Mouse (Mus musculus) embryonic facial prominence, embryonic 13.5 days (tissue): ENCODE data around the gene Hnf1a. TPM values are rescaled to one million over a fixed set of nuclear protein-coding genes. Genes with fewer than 3 reads are reported as not detected.

Experiments
- ATAC-seq: fragments of 200-750 bp; cut with Nextera tagmentation; 2 replicates; pipeline ENCODE4 v1.8.0; 2017; ENCODE audit warnings: low read depth; ENCODE audit not compliant: insufficient number of reproducible peaks, insufficient read depth, low FRiP score, low TSS enrichment
- H3K27ac ChIP-seq: fragments of 300-500 bp; sonication (generic); 2 replicates; pipeline ENCODE4 v1.5.1; 2015; ENCODE audit warnings: moderate library complexity, mild to moderate bottlenecking, inconsistent platforms
- H3K27me3 ChIP-seq: fragments of 300-500 bp; sonication (generic); 2 replicates; pipeline ENCODE4 v1.6.1; 2015; ENCODE audit warnings: mild to moderate bottlenecking, inconsistent platforms
- H3K36me3 ChIP-seq: fragments of 300-500 bp; sonication (generic); 2 replicates; pipeline ENCODE4 v1.6.1; 2015; ENCODE audit warnings: mild to moderate bottlenecking, inconsistent platforms
- H3K4me1 ChIP-seq: fragments of 300-500 bp; sonication (generic); 2 replicates; pipeline ENCODE4 v1.6.1; 2015; ENCODE audit warnings: inconsistent platforms
- H3K4me2 ChIP-seq: fragments of 300-500 bp; sonication (generic); 2 replicates; pipeline ENCODE4 v1.6.1; 2015; ENCODE audit warnings: moderate library complexity, mild to moderate bottlenecking, inconsistent platforms
- H3K4me3 ChIP-seq: fragments of 300-500 bp; sonication (generic); 2 replicates; pipeline ENCODE4 v1.5.1; 2015; ENCODE audit warnings: mild to moderate bottlenecking, inconsistent platforms
- H3K9ac ChIP-seq: fragments of 300-500 bp; sonication (generic); 2 replicates; pipeline ENCODE4 v1.6.1; 2015; ENCODE audit warnings: mild to moderate bottlenecking, inconsistent platforms
- H3K9me3 ChIP-seq: fragments of 300-500 bp; sonication (generic); 2 replicates; pipeline ENCODE4 v1.6.1; 2016; ENCODE audit warnings: inconsistent platforms
- WGBS: fragments of 180-500 bp; shearing (Covaris S2); methylation state at CpG from one replicate; pipeline ENCODE4 v1.1.7; 2015; ENCODE audit warnings: mixed read lengths; 5-methylcytosine and 5-hydroxymethylcytosine counted together
- polyA plus RNA-seq: library from polyadenylated mRNA; unstranded; fragments of >200 nt; fragmentation: Nextera tagmentation; extraction: Ambion mirVana; gene quantifications from 2 replicates; pipeline ENCODE4 v1.2.1, GENCODE M21; 2015

The Hnf1a gene
- polyA plus RNA-seq, 1 experiment from 2014 or later, result not detected

- Histone ChIP-seq H3K27ac (no peak overlapping the region), H3K4me2 (no peak overlapping the region), H3K36me3 (no peaks in the 10 kb centered on the region), H3K4me3 (no peak overlapping the region), H3K4me1 (peaks cover 12% of the 10 kb centered on the region; the same call in 1 of the 2 replicates), H3K27me3 (0 out of 2 replicates have a peak, but pooled peaks cover 1% of the 10 kb centered on the region), H3K9ac (no peak overlapping the region; the same call in 1 of the 2 replicates), H3K9me3 (no peaks in the 10 kb centered on the region; the same call in 1 of the 2 replicates)
- 46% methylated on average over 4 of the region's 4 CpGs for WGBS
- ATAC-seq, result no peak
Observed at GRCm38 (mm10) chr5:114961590-114962360, 9.1 kb downstream of the Hnf1a start.

GRCm38 (mm10) chr5:114958069-114958468, 12.8 kb downstream of the Hnf1a start:
- no peak for ATAC-seq
- no peak overlapping the region for H3K4me2 ChIP-seq
- H3K4me1 ChIP-seq, result 0 out of 2 replicates have a peak, but pooled peaks cover 8% of the 10 kb centered on the region
- H3K27me3 ChIP-seq, result no peaks in the 10 kb centered on the region
- no peak overlapping the region for H3K4me3 ChIP-seq
- no peaks in the 10 kb centered on the region; the same call in 1 of the 2 replicates for H3K9me3 ChIP-seq
- no peak overlapping the region for H3K9ac ChIP-seq
- no peaks in the 10 kb centered on the region for H3K36me3 ChIP-seq
- H3K27ac ChIP-seq, result no peak overlapping the region
- 86% methylated on average over 5 of the region's 5 CpGs for WGBS

DNA sequence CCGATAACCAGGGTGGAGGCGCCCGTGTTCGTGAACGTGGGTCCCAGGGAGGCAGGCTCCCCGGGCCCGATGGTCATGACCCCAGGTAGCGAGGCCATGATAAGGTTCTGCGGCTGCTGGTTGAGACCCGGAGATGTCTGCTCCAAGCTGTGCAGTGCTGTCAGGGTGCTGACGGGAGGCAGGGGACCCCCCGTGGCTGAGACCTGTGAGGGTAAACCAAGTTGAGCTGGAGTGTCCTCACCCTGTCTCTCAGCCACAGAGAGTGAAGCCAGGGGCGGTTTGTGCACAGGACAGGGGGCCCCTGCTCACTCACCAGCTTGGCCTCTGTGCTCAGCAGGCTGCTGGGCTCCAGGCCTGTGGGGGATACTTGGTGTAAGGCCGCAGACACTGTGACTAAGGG, 17.6 kb downstream of the Hnf1a start:
- WGBS, result 83% methylated on average over 14 of the region's 14 CpGs
- no peak for ATAC-seq
- Histone ChIP-seq H3K27ac (no peak overlapping the region), H3K9me3 (no peaks in the 10 kb centered on the region), H3K27me3 (no peaks in the 10 kb centered on the region), H3K9ac (no peak overlapping the region), H3K4me3 (no peak overlapping the region), H3K4me2 (no peak overlapping the region), H3K4me1 (peaks cover 18% of the 10 kb centered on the region), H3K36me3 (peaks cover 24% of the 10 kb centered on the region)

- Histone ChIP-seq H3K4me3 (no peak overlapping the region), H3K4me2 (no peak overlapping the region), H3K9ac (peak overlapping the region; percentile 36; the same call in 1 of the 2 replicates), H3K4me1 (peaks cover 18% of the 10 kb centered on the region), H3K9me3 (no peaks in the 10 kb centered on the region), H3K27me3 (no peaks in the 10 kb centered on the region), H3K27ac (peak overlapping the region; percentile 8; the same call in 1 of the 2 replicates), H3K36me3 (peaks cover 44% of the 10 kb centered on the region)
- ATAC-seq, result no peak
- 77% methylated on average over 21 of the region's 21 CpGs for WGBS
Observed at GRCm38 (mm10) chr5:114951279-114951880, 19.5 kb downstream of the Hnf1a start.

- no peaks in the 10 kb centered on the region for H3K27me3 ChIP-seq
- H3K4me2 ChIP-seq, result no peak overlapping the region
- no peak overlapping the region for H3K4me3 ChIP-seq
- peaks cover 18% of the 10 kb centered on the region for H3K4me1 ChIP-seq
- no peak for ATAC-seq
- no peaks in the 10 kb centered on the region for H3K9me3 ChIP-seq
- peaks cover 51% of the 10 kb centered on the region for H3K36me3 ChIP-seq
- WGBS, result 66% methylated on average over 12 of the region's 12 CpGs
- peak overlapping the region; percentile 8; the same call in 1 of the 2 replicates for H3K27ac ChIP-seq
- H3K9ac ChIP-seq, result peak overlapping the region; percentile 36; the same call in 1 of the 2 replicates
Observed at GRCm38 (mm10) chr5:114950669-114951068, 20.2 kb downstream of the Hnf1a start.

DNA sequence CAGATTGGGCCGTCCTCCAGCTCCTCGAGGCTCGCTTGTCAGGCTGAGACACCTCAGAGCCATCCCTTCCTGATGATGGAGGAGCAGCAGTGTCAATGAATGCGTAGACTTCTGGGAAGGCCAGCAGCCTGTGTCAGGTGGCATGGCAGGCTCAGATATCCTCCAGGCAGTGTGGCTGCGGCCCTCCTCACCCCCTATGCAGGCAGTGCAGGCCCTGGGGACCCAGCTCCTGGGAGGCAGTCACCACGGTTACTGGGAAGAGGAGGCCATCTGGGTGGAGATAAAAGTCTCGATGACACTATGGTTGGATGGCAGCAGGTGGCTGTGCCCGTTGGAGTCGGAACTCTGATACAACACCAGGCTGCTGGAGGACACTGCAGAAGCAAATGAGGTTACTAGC, 21.1 kb downstream of the Hnf1a start:
- Histone ChIP-seq H3K4me1 (peaks cover 18% of the 10 kb centered on the region), H3K27me3 (no peaks in the 10 kb centered on the region), H3K9ac (no peak overlapping the region), H3K4me2 (no peak overlapping the region), H3K9me3 (no peaks in the 10 kb centered on the region), H3K27ac (no peak overlapping the region), H3K36me3 (peaks cover 53% of the 10 kb centered on the region), H3K4me3 (no peak overlapping the region)
- WGBS, result 82% methylated on average over 9 of the region's 9 CpGs
- no peak for ATAC-seq

GRCm38 (mm10) chr5:114949316-114949715, 21.6 kb downstream of the Hnf1a start:
- Histone ChIP-seq H3K9ac (no peak overlapping the region), H3K4me1 (peaks cover 18% of the 10 kb centered on the region), H3K36me3 (peaks cover 53% of the 10 kb centered on the region), H3K4me2 (no peak overlapping the region), H3K27me3 (no peaks in the 10 kb centered on the region), H3K4me3 (no peak overlapping the region), H3K9me3 (no peaks in the 10 kb centered on the region), H3K27ac (no peak overlapping the region; the same call in 1 of the 2 replicates)
- WGBS, result 71% methylated on average over 5 of the region's 5 CpGs
- no peak for ATAC-seq

DNA sequence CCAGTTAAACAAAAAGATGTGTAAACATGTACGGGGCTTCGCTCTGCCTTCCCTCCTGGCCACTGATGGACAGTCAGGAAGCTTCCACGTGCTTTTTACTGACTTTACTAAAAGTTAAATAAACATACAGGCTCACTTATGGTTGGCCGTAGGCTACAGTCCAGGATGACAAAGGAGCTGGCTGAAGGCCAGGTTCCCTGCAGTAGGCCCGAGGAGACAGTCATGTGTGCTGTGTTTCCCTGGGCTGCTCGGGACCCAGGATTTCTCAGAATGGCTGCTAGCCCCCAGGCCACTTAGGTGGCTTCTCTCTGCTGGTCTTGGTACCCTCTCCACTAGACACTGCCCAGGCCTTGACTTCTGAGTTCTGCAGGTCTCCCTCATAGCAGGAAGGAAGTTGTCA, 22.0 kb downstream of the Hnf1a start:
- no peak for ATAC-seq

GRCm38 (mm10) chr5:114945072-114945471, 25.8 kb downstream of the Hnf1a start:
- Histone ChIP-seq H3K27ac (no peak overlapping the region), H3K9me3 (no peaks in the 10 kb centered on the region), H3K4me1 (peaks cover 9% of the 10 kb centered on the region), H3K36me3 (peaks cover 46% of the 10 kb centered on the region), H3K9ac (no peak overlapping the region), H3K4me3 (no peak overlapping the region), H3K4me2 (no peak overlapping the region), H3K27me3 (no peaks in the 10 kb centered on the region)
- 95% methylated on average over 10 of the region's 10 CpGs for WGBS
- ATAC-seq, result no peak

More for the DNA sequence above, 22.0 kb downstream of the Hnf1a start:
- Histone ChIP-seq H3K27ac (no peak overlapping the region; the same call in 1 of the 2 replicates), H3K27me3 (no peaks in the 10 kb centered on the region), H3K4me2 (no peak overlapping the region), H3K9me3 (no peaks in the 10 kb centered on the region), H3K9ac (no peak overlapping the region), H3K36me3 (peaks cover 53% of the 10 kb centered on the region), H3K4me1 (peaks cover 18% of the 10 kb centered on the region), H3K4me3 (no peak overlapping the region)
- WGBS, result 72% methylated on average over 6 of the region's 6 CpGs

- Histone ChIP-seq H3K27me3 (no peaks in the 10 kb centered on the region), H3K9ac (peak overlapping the region; percentile 87), H3K27ac (peak overlapping the region; percentile 86; the same call in 1 of the 2 replicates), H3K4me1 (peaks cover 9% of the 10 kb centered on the region), H3K9me3 (peaks cover 5% of the 10 kb centered on the region; the same call in 1 of the 2 replicates), H3K4me3 (peak overlapping the region; percentile 72), H3K4me2 (peak overlapping the region; percentile 71), H3K36me3 (peaks cover 23% of the 10 kb centered on the region)
- WGBS, result 31% methylated on average over 4 of the region's 4 CpGs
- no peak for ATAC-seq
Observed at GRCm38 (mm10) chr5:114942766-114943130, 28.1 kb downstream of the Hnf1a start.

DNA sequence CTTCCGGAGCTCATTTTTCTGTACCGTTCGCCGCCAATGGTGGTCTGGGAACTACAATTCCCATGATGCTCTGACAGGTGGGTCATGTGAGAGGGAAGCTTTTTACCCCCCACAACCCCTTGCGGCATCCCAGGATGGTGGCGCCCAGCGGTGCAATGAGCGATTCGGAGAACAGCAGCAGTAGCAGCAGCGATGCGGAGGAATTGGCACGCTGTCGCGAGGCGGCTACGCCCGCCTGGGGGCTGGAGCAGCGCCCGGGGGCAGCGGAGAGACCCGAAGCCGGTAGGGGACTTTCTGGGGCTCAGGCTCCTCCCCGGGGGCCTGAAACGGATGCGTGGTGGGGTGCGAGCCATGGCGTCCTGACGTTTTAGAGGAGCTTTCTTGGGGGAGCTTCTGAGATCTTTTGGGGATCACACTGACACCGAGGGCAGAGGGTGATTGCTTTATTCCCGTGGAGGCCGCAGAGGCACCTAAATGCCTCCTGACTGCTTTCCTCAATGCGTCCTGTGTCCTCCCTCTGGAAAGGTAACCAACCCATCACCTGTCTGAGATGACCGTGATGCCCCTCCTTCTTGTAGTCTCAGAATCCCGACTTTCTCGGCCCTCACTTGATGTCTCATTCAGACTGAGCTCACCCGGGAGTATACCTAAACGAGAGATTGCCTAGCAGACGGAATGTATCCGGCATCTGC, 28.7 kb downstream of the Hnf1a start, which contains the start of gene 2210016L21Rik:
Gene 2210016L21Rik (plus strand): TSS at position 85 of the 692 bp plus-strand sequence.
- peaks cover 18% of the 10 kb centered on the region for H3K36me3 ChIP-seq
- H3K4me1 ChIP-seq, result peaks cover 9% of the 10 kb centered on the region
- no peaks in the 10 kb centered on the region for H3K27me3 ChIP-seq
- H3K9me3 ChIP-seq, result peaks cover 5% of the 10 kb centered on the region; the same call in 1 of the 2 replicates
- ATAC-seq, result peak; percentile 84
- peak within 1 kb of the TSS; percentile 87 for H3K9ac ChIP-seq
- peak within 1 kb of the TSS; percentile 71 for H3K4me2 ChIP-seq
- H3K4me3 ChIP-seq, result peak within 1 kb of the TSS; percentile 72
- peak within 1 kb of the TSS; percentile 86 for H3K27ac ChIP-seq
- WGBS, result 1% methylated on average over 39 of the region's 39 CpGs
